Mouse (Mus musculus) layer of hippocampus, postnatal 14 days (tissue): ENCODE results near the gene Syvn1. TPM values are rescaled to one million over a fixed set of nuclear protein-coding genes. Genes with fewer than 3 reads are reported as not detected.

Experiments used
- DNase-seq, 2 experiments: peaks; one replicate each; pipeline ENCODE4 v3.0.0; 2021 to 2022; ENCODE audit warnings: low spot score in 2 of 2, mixed read lengths in 1 of 2
- total RNA-seq, 2 experiments: library from RNA; stranded (reverse); gene quantifications; 2 replicates each; pipeline ENCODE4 v1.2.3; 2021

Syvn1 gene
- total RNA-seq, 2 experiments from 2014 or later = 42.5 to 45.3 TPM

GRCm38 (mm10) chr19:6067011-6067723 is 20.8 kb downstream of the Syvn1 start:
- DNase-seq = peak; percentile 82 to 87

- DNase-seq = peak; percentile 86 to 93
Measured at GRCm38 (mm10) chr19:6067724-6068415, 21.5 kb downstream of the Syvn1 start, which contains the start of gene Tm7sf2. Tm7sf2 (minus strand) TSS chr19:6068373.

- no peak for DNase-seq
Measured at GRCm38 (mm10) chr19:6068951-6069350, 22.6 kb downstream of the Syvn1 start.

- DNase-seq = no peak
Measured at GRCm38 (mm10) chr19:6069851-6070250, 23.5 kb downstream of the Syvn1 start.

- no peak for DNase-seq
Measured at GRCm38 (mm10) chr19:6070571-6071250, 24.3 kb downstream of the Syvn1 start.

GRCm38 (mm10) chr19:6071261-6071660 is 24.9 kb downstream of the Syvn1 start:
- DNase-seq = no peak

GRCm38 (mm10) chr19:6073889-6074288 is 27.5 kb downstream of the Syvn1 start:
- no peak for DNase-seq

- DNase-seq = peak; percentile 81 to 92
Measured at GRCm38 (mm10) chr19:6076564-6077393, 30.4 kb downstream of the Syvn1 start, which contains the start of gene Vps51. Vps51 (minus strand) TSS chr19:6077231.

GRCm38 (mm10) chr19:6079983-6080480 is 33.7 kb downstream of the Syvn1 start, which contains the start of gene Tmem262:
Tmem262 (plus strand) TSS chr19:6080033.
- no peak for DNase-seq

GRCm38 (mm10) chr19:6082156-6082555 is 35.8 kb downstream of the Syvn1 start, which contains the start of gene Gm28374:
Gm28374 (minus strand) TSS chr19:6082256.
- DNase-seq = no peak

GRCm38 (mm10) chr19:6084478-6085248 is 38.3 kb downstream of the Syvn1 start, which contains the start of the genes Zfpl1 and Cdca5:
Zfpl1 (minus strand) TSS chr19:6084956.
Cdca5 (plus strand) TSS chr19:6084983.
- DNase-seq = peak; percentile 91 to 98

- no peak for DNase-seq
Measured at GRCm38 (mm10) chr19:6085417-6085879, 39.1 kb downstream of the Syvn1 start.

- DNase-seq = no peak
Measured at GRCm38 (mm10) chr19:6088841-6089240, 42.5 kb downstream of the Syvn1 start.

GRCm38 (mm10) chr19:6094119-6094518 is 47.7 kb downstream of the Syvn1 start, which contains the start of gene AC131692.1:
AC131692.1 (plus strand) TSS chr19:6094419.
- no peak for DNase-seq

GRCm38 (mm10) chr19:6097847-6098246 is 51.5 kb downstream of the Syvn1 start:
- DNase-seq = no peak

- no peak for DNase-seq
Measured at GRCm38 (mm10) chr19:6101186-6101585, 54.8 kb downstream of the Syvn1 start.

GRCm38 (mm10) chr19:6102169-6102853 is 55.9 kb downstream of the Syvn1 start:
- DNase-seq = no peak
